Mouse (Mus musculus) limb, embryonic 10.5 days (tissue): ENCODE results near the gene Taf8. TPM values are rescaled to one million over a fixed set of nuclear protein-coding genes. Genes with fewer than 3 reads are reported as not detected.
A peak's percentile ranks its signal among the peaks of the same experiment; 100 is the strongest.

Experiments
- DNase-seq: peaks from one replicate; pipeline ENCODE4 v3.0.0-alpha.2; 2017; ENCODE audit warnings: low spot score
- H3K27ac ChIP-seq: fragments of 300-500 bp; sonication (generic); 2 replicates; pipeline ENCODE4 v1.5.1; 2016; ENCODE audit warnings: mild to moderate bottlenecking
- H3K27me3 ChIP-seq: fragments of 300-500 bp; sonication (generic); 2 replicates; pipeline ENCODE4 v1.6.1; 2016; ENCODE audit warnings: low read depth, mild to moderate bottlenecking; ENCODE audit not compliant: poor library complexity, severe bottlenecking
- H3K36me3 ChIP-seq: fragments of 300-500 bp; sonication (generic); 2 replicates; pipeline ENCODE4 v1.6.1; 2016; ENCODE audit warnings: mild to moderate bottlenecking, moderate library complexity
- H3K4me1 ChIP-seq: fragments of 300-500 bp; sonication (generic); 2 replicates; pipeline ENCODE4 v1.6.1; 2016
- H3K4me3 ChIP-seq: fragments of 300-500 bp; sonication (generic); 2 replicates; pipeline ENCODE4 v1.5.1; 2016; ENCODE audit warnings: mild to moderate bottlenecking, moderate library complexity
- H3K9me3 ChIP-seq: fragments of 300-500 bp; sonication (generic); replicated peaks from 2 replicates; pipeline ENCODE4 v1.6.1; 2016; ENCODE audit warnings: mild to moderate bottlenecking
- WGBS: fragments of 180-500 bp; shearing (Covaris S2); methylation state at CpG from one replicate; pipeline ENCODE4 v1.1.7; 2016; 5-methylcytosine and 5-hydroxymethylcytosine counted together
- polyA plus RNA-seq: library from polyadenylated mRNA; unstranded; fragments of >200 nt; fragmentation: Nextera tagmentation; extraction: Ambion mirVana; gene quantifications from 2 replicates; pipeline ENCODE4 v1.2.1, GENCODE M21; 2016

Gene Taf8
- polyA plus RNA-seq, 1 experiment from 2014 or later = 36.8 TPM

DNA sequence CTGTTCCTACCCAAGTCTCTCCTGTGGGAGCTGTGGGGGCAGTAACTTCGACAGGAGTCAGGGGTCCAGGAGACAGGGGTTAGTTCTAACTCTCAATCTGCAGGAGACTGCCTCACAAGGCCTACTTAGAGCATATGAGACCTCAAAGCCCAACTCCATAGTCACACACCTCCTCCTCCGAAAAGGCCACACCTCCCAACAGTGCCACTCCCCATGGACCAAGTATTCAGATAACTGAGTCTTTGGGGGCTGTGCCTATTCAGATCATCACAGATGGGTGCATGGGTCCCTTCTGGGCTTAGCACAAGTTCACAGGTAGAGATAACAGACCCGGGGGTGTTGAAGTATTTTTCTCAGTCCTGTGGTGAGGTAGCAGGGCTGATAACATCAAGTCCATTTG, 40.4 kb downstream of the Taf8 start:
- H3K36me3 ChIP-seq = no peaks in the 10 kb centered on the region
- no peak for DNase-seq
- H3K4me1 ChIP-seq = peaks cover 30% of the 10 kb centered on the region
- WGBS = 72% methylated on average over 3 of the region's 3 CpGs
- no peaks in the 10 kb centered on the region for H3K9me3 ChIP-seq
- no peak overlapping the region for H3K27ac ChIP-seq
- no peak overlapping the region for H3K4me3 ChIP-seq
- peaks cover 69% of the 10 kb centered on the region for H3K27me3 ChIP-seq

DNA sequence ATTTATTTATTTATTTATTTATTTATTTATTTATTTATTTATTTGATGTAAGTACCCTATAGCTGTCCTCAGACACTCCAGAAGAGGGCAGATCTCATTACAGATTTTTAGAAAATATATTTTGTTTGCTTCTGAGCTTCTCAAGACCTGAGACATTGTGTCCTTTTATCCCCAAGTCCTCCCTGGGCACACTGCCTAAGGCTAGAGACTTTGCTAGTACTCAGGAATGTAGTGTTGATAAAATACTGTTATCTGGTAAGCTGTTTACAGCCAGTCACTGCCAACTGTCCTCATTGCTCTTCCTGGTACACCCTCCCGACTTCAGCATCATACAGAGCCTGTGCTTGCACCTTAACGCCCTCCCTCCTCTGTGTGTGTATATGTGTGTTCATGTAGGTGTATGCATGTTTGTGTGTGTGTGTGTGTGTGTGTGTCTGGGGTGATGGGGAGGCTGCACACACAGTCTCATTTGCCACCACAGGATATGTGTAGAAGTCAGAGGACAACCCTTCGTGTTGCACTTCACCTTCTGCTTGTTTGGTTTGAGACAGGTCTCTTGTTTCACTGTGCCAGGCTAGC, 42.7 kb downstream of the Taf8 start:
- no peak overlapping the region for H3K4me3 ChIP-seq
- H3K27me3 ChIP-seq = peaks cover 47% of the 10 kb centered on the region
- no peaks in the 10 kb centered on the region for H3K36me3 ChIP-seq
- no peaks in the 10 kb centered on the region for H3K9me3 ChIP-seq
- 78% methylated on average over 3 of the region's 3 CpGs for WGBS
- peaks cover 20% of the 10 kb centered on the region for H3K4me1 ChIP-seq
- no peak for DNase-seq
- no peak overlapping the region for H3K27ac ChIP-seq

DNA sequence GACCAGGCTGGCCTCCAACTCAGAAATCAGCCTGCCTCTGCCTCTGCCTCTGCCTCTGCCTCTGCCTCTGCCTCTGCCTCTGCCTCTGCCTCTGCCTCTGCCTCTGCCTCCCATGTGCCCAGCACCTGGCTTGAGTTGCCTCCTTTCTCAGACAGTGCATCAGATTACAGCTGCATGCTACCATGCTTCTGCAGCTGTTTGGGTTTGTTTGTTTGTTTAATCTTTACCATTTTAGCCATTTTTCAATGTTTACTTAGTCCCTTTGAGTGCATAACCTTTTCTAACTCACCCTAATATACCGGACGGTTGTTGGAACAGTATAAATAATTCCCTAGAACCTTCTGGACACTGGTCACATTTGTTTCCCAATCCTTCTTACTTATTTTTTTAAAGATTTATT, 43.2 kb downstream of the Taf8 start:
- 96% methylated on average over 2 of the region's 2 CpGs for WGBS
- H3K27ac ChIP-seq = no peak overlapping the region
- DNase-seq = no peak
- no peak overlapping the region for H3K4me3 ChIP-seq
- no peaks in the 10 kb centered on the region for H3K9me3 ChIP-seq
- H3K36me3 ChIP-seq = no peaks in the 10 kb centered on the region
- peaks cover 42% of the 10 kb centered on the region for H3K27me3 ChIP-seq
- peaks cover 15% of the 10 kb centered on the region; the same call in 1 of the 2 replicates for H3K4me1 ChIP-seq

DNA sequence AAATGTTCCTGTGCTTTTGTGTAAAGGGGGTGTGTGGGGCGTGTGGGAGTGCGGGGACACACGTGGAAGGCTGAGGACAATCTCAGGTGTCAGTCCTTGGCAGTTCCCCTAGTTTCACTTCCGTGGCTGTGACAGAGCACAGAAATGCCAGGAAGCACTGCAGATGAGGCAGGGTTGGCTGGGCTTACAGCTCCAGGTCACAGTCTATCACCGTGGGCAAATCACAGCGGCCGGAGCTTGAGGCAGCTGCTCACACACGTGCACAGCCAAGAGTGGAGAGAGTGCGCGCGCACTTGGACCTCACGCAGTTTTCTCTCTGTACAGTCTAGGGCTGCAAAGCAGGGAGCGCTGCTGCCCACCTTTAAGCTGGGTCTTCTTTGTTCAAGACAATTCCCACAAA, 43.8 kb downstream of the Taf8 start:
- 89% methylated on average over 13 of the region's 13 CpGs for WGBS
- H3K27ac ChIP-seq = no peak overlapping the region

GRCm38 (mm10) chr17:47454675-47455074, 47.4 kb downstream of the Taf8 start:
- Histone ChIP-seq H3K4me1 (peaks cover 36% of the 10 kb centered on the region), H3K36me3 (no peaks in the 10 kb centered on the region), H3K27ac (no peak overlapping the region), H3K27me3 (peaks cover 3% of the 10 kb centered on the region; the same call in 1 of the 2 replicates), H3K4me3 (no peak overlapping the region), H3K9me3 (no peaks in the 10 kb centered on the region)
- WGBS = 81% methylated on average over 8 of the region's 8 CpGs
- no peak for DNase-seq

More for the DNA sequence above, 43.8 kb downstream of the Taf8 start:
- Histone ChIP-seq H3K4me3 (no peak overlapping the region), H3K27me3 (peaks cover 35% of the 10 kb centered on the region), H3K36me3 (no peaks in the 10 kb centered on the region), H3K9me3 (no peaks in the 10 kb centered on the region), H3K4me1 (peaks cover 14% of the 10 kb centered on the region; the same call in 1 of the 2 replicates)
- DNase-seq = no peak

DNA sequence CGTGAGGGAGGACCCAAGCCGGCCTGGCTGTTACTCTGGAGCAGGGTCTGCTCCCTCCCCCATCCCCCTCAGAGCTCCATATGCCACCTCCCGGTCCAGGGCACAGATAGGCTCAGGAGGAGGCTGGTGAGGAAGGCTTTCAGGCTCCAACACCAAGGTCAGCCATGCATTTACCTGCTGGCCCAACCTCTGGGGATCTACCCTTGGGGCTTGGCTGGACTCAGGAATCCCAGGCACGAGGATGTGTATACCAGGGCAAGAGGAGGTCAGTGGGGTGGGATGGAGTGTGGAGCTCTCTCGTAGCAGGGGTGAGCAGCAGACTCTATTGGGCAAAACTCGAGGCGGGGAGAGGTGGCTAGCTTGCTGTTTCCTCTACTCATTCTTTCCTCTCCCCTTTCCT, 49.2 kb downstream of the Taf8 start:
- no peak overlapping the region for H3K4me3 ChIP-seq
- H3K27ac ChIP-seq = 0 out of 2 replicates have a peak overlapping the region, but pooled peaks have one; percentile 9
- peaks cover 50% of the 10 kb centered on the region for H3K4me1 ChIP-seq
- H3K27me3 ChIP-seq = peaks cover 3% of the 10 kb centered on the region; the same call in 1 of the 2 replicates
- no peak for DNase-seq
- WGBS = 52% methylated on average over 7 of the region's 7 CpGs
- H3K36me3 ChIP-seq = no peaks in the 10 kb centered on the region
- H3K9me3 ChIP-seq = no peaks in the 10 kb centered on the region

- Histone ChIP-seq H3K27ac (peak overlapping the region; percentile 9; the same call in 1 of the 2 replicates), H3K27me3 (peaks cover 3% of the 10 kb centered on the region; the same call in 1 of the 2 replicates), H3K4me3 (no peak overlapping the region), H3K9me3 (no peaks in the 10 kb centered on the region), H3K4me1 (peaks cover 50% of the 10 kb centered on the region), H3K36me3 (no peaks in the 10 kb centered on the region)
- no peak for DNase-seq
- 76% methylated on average over 12 of the region's 12 CpGs for WGBS
These were observed 51.1 kb downstream of the Taf8 start for GRCm38 (mm10) chr17:47450880-47451565.

- H3K4me1 ChIP-seq = peaks cover 46% of the 10 kb centered on the region
- H3K27ac ChIP-seq = peak overlapping the region; percentile 50
- no peaks in the 10 kb centered on the region for H3K9me3 ChIP-seq
- DNase-seq = no peak
- no peaks in the 10 kb centered on the region for H3K36me3 ChIP-seq
- H3K27me3 ChIP-seq = peaks cover 3% of the 10 kb centered on the region; the same call in 1 of the 2 replicates
- H3K4me3 ChIP-seq = no peak overlapping the region
- 29% methylated on average over 7 of the region's 7 CpGs for WGBS
These were observed 51.9 kb downstream of the Taf8 start for GRCm38 (mm10) chr17:47450239-47450638.

DNA sequence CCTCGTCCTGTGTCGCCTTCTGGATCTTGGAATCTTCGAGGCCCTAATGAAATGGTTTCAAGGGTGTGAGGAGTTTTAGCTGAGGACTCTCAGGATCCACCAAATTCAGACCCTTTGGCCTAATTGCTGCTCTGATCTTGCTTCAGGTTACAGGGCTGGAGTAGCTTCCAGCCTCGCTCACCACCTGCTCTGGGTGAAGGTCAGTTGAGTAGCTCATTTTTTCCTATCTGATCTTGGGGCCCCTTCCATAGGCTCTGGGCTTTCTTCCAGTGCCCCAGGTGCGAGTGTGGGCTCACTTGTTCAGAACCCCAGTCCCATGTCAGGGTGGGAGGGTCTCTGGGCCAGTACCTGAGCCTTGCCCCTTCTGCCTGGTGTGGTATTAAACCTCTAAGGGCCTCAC, 52.7 kb downstream of the Taf8 start:
- no peaks in the 10 kb centered on the region for H3K36me3 ChIP-seq
- H3K27ac ChIP-seq = peak overlapping the region; percentile 50
- H3K27me3 ChIP-seq = peaks cover 3% of the 10 kb centered on the region; the same call in 1 of the 2 replicates
- 53% methylated on average over 5 of the region's 5 CpGs for whole genome bisulfite sequencing
- H3K4me1 ChIP-seq = peaks cover 40% of the 10 kb centered on the region
- no peak overlapping the region for H3K4me3 ChIP-seq
- no peak for DNase-seq
- H3K9me3 ChIP-seq = no peaks in the 10 kb centered on the region

DNA sequence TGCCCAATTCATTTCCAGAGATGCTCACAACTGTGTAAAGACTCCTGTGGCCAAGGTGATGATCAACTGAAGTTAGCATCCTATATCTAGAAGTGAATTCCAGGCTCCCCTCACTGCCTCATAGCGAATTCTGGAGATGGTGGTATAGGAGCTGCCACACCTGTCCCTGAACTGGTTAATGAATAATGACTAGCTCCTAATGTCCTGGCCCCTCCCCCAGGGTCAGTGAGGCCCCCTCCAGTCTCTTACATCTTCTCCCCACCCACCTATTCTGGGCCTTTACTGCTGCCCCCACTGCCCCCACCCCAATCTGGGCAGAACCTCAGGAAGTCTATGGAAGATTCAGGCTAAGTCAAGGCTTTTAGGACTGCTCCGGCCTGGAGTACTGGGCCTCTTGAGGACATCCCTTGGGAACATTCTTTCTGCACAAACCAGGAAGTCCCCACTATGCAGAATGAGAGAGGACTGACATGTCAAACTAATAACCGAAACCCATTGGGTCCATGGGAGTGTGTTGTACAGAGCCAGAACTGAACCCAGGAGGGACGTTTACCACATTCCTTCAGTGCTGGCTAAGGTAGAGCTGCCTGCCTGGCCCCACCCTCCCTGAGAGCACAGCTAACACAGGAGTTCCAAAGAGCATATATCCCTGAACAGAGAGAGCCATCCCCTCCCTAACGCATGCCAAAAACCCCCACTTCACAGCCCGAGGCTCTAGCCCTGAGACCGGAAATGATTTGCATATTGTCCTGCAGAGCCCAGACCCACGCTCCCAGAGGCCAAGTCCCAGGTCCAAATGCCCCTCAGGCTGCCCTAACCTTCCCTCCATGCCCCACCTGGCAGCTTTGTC, 53.3 kb downstream of the Taf8 start:
- Histone ChIP-seq H3K36me3 (no peaks in the 10 kb centered on the region), H3K27me3 (peaks cover 3% of the 10 kb centered on the region; the same call in 1 of the 2 replicates), H3K4me1 (peaks cover 45% of the 10 kb centered on the region), H3K4me3 (no peak overlapping the region), H3K9me3 (no peaks in the 10 kb centered on the region), H3K27ac (peak overlapping the region; percentile 50; the same call in 1 of the 2 replicates)
- DNase-seq = no peak
- WGBS = 33% methylated on average over 8 of the region's 8 CpGs

DNA sequence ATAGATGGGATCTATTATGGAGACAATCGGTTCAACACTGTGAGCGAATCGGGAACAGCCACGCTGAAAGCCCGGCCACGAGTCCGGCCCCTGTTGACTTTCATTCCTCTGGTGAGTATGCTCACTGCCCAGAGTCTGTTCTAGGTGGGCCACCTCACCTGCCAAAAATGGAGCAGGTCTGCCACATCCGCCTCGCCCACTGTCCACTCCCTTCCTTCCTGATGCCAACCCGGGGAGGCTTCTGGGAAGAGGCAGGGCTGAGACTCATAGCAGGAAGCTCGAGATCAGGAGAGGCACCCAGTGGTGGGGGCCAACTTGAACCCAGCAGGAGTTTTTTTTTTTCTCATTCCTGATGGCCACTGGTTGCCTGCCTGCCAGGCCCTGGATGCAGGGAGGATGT, 55.5 kb downstream of the Taf8 start:
- Histone ChIP-seq H3K4me1 (peaks cover 45% of the 10 kb centered on the region), H3K4me3 (no peak overlapping the region), H3K27ac (no peak overlapping the region), H3K9me3 (no peaks in the 10 kb centered on the region), H3K36me3 (no peaks in the 10 kb centered on the region), H3K27me3 (0 out of 2 replicates have a peak, but pooled peaks cover 2% of the 10 kb centered on the region)
- DNase-seq = no peak
- WGBS = 94% methylated on average over 11 of the region's 11 CpGs

DNA sequence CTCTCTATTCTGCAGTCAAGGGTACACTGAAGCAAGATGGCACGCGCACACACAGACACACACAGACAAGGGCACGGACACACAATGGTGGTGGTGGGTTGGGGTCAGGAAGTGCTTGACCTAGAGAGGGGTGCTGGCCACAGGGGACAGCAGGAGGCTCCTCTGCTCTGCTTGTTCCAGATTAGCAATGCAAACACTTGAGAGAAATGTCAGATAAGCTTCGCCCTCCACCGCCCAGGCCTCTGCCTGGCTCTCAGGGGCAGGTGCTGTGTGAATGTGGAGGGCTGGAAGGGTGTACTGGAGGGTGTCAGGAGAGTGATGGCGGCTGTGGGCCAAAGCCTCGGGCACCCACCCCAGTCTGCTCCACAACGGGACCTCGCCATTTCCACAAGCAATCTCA, 56.1 kb downstream of the Taf8 start:
- H3K27me3 ChIP-seq = 0 out of 2 replicates have a peak, but pooled peaks cover 5% of the 10 kb centered on the region
- H3K4me3 ChIP-seq = no peak overlapping the region
- peaks cover 45% of the 10 kb centered on the region for H3K4me1 ChIP-seq
- no peak overlapping the region for H3K27ac ChIP-seq
- WGBS = 81% methylated on average over 9 of the region's 9 CpGs
- H3K9me3 ChIP-seq = no peaks in the 10 kb centered on the region
- DNase-seq = no peak
- H3K36me3 ChIP-seq = no peaks in the 10 kb centered on the region

DNA sequence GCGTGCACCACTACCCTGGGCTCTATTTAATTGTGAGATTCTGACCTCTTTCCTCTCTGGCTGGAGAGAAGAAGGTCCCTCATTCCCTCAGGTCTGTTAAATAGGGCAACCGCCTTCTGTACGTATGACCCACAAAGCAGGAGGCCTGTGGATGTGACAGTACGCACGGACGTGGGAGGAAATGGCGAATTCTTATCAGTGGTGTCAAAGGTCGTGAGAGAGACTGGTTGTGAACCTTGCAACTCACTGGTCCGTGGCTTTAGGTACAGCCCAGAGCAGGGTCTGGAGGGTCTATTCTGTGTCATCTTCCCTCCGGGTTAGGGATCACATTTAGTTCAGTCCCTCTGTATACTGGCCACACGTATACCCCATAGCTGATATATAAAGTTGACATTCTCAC, 56.6 kb downstream of the Taf8 start:
- Histone ChIP-seq H3K36me3 (no peaks in the 10 kb centered on the region), H3K4me1 (peaks cover 46% of the 10 kb centered on the region), H3K4me3 (no peak overlapping the region), H3K9me3 (no peaks in the 10 kb centered on the region), H3K27ac (no peak overlapping the region), H3K27me3 (peaks cover 7% of the 10 kb centered on the region)
- no peak for DNase-seq
- WGBS = 78% methylated on average over 11 of the region's 11 CpGs
